Mouse (Mus musculus) small intestine, adult 2 months (tissue): ENCODE data around the gene Pomgnt1.

Source experiments
- CTCF ChIP-seq: fragments of 200-500 bp; IDR thresholded peaks from 2 replicates; pipeline ENCODE4 v1.5.1; 2012; ENCODE audit warnings: low read depth, mild to moderate bottlenecking, control low read depth, inconsistent platforms, low read length, moderate library complexity, mixed read lengths; ENCODE audit not compliant: insufficient replicate concordance, insufficient read length; ENCODE audit errors: extremely low read depth
- POLR2A ChIP-seq: fragments of 200-500 bp; IDR thresholded peaks from 2 replicates; pipeline ENCODE4 v1.6.1; 2012; ENCODE audit warnings: low read depth, mild to moderate bottlenecking, control low read depth, inconsistent platforms, low read length, moderate library complexity

DNA sequence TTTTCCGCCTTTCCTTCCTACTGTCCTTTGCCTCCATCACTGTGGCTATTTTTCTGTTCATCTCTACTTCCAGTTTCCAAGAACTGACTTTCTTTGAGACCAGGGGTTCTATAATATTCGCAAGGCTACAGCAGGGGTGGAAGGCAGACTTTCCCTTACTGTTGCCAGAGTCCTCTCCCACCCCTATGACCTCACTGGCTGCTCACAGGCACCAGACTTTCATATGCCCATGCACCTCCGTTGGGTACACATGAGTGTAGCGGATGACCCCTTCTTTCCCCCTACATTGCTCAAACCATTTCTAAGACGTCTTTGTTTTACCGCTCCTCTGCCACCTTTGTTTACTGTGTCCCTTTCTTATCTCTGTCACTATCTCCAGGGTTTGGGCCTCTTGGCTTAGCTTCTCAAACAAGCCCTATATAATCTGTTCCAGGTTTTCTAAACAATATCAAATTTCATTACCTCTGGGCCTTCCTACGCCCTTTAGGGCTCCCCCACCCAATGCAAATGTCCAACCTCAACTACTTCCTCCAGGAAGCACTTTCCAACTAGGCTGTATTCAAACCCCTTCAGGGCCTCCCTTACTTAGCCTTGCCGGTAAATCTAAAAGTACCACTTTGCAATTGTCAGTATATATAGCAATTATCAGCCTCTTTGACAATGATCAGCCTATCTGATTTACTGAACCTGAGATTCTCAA, 42.2 kb downstream of the Pomgnt1 start:
- no peak for TF ChIP-seq CTCF
- no peak for TF ChIP-seq POLR2A
